Mouse (Mus musculus) neural tube, embryonic 14.5 days (tissue): ENCODE measurements around the gene Dctn2. TPM values are rescaled to one million over a fixed set of nuclear protein-coding genes. Genes with fewer than 3 reads are reported as not detected.
"Not testable (repeated sequence)": the region's sequence is repeated elsewhere in the genome, so short reads cannot be mapped to it uniquely, and the experiment has no call there.

Experiments used
- ATAC-seq: fragments of 200-750 bp; cut with Nextera tagmentation; 2 replicates; pipeline ENCODE4 v1.8.0; 2017; ENCODE audit warnings: low read depth, mild to moderate bottlenecking, moderate TSS enrichment, moderate library complexity
- H3K27ac ChIP-seq: fragments of 300-500 bp; sonication (generic); 2 replicates; pipeline ENCODE4 v1.5.1; 2014; ENCODE audit warnings: low read depth, mild to moderate bottlenecking, control low read depth, low read length, moderate library complexity, mixed read lengths
- H3K27me3 ChIP-seq: fragments of 300-500 bp; sonication (generic); 2 replicates; pipeline ENCODE4 v1.6.1; 2014; ENCODE audit warnings: low read length; ENCODE audit not compliant: control insufficient read depth, insufficient read depth
- H3K36me3 ChIP-seq: fragments of 300-500 bp; sonication (generic); 2 replicates; pipeline ENCODE4 v1.6.1; 2014; ENCODE audit warnings: low read length, mixed read lengths; ENCODE audit not compliant: control insufficient read depth, insufficient read depth
- H3K4me1 ChIP-seq: fragments of 300-500 bp; sonication (generic); 2 replicates; pipeline ENCODE4 v1.6.1; 2014; ENCODE audit warnings: low read length; ENCODE audit not compliant: control insufficient read depth, insufficient read depth
- H3K4me2 ChIP-seq: fragments of 300-500 bp; sonication (generic); 2 replicates; pipeline ENCODE4 v1.6.1; 2014; ENCODE audit warnings: mild to moderate bottlenecking, low read depth, low read length, control low read depth
- H3K4me3 ChIP-seq: fragments of 300-500 bp; sonication (generic); 2 replicates; pipeline ENCODE4 v1.5.1; 2014; ENCODE audit warnings: low read depth, low read length, control low read depth, mixed read lengths
- H3K9ac ChIP-seq: fragments of 300-500 bp; sonication (generic); replicated peaks from 2 replicates; pipeline ENCODE4 v1.6.1; 2014; ENCODE audit warnings: low read depth, mild to moderate bottlenecking, control low read depth, low read length, mixed read lengths
- H3K9me3 ChIP-seq: fragments of 300-500 bp; sonication (generic); 2 replicates; pipeline ENCODE4 v1.6.1; 2016; ENCODE audit warnings: low read length; ENCODE audit not compliant: control insufficient read depth
- WGBS: fragments of 180-500 bp; shearing (Covaris S2); extraction: QIAGEN DNeasy Blood & Tissue Kit; methylation state at CpG from one replicate; pipeline ENCODE4 v1.1.7; 2014; 5-methylcytosine and 5-hydroxymethylcytosine counted together
- polyA plus RNA-seq: library from polyadenylated mRNA; unstranded; fragments of >200 nt; fragmentation: Nextera tagmentation; extraction: Ambion mirVana; gene quantifications from 2 replicates; pipeline ENCODE4 v1.2.1, GENCODE M21; 2014

Dctn2 gene
- polyA plus RNA-seq, 1 experiment from 2014 or later, result 298 TPM

DNA sequence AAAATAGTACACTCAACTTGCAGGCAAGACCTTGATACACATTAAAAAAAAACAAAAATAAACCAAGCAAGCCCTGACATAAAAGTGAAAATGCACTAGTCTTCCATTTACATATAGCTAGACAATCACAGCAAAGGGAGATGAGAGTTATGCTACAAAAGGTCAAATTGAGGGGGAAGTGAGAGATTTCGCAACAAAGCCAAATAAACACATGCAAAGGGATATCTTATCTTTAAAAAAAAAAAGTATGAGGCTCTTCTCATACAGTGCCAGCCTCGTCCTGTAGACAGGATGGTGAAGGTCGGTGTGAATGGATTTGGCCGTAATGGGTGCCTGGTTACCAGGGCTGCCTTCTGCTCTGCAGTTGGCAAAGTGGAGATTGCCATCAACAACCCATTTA, 46.7 kb downstream of the Dctn2 start:
- Histone ChIP-seq H3K4me3 (no peak overlapping the region), H3K27ac (no peak overlapping the region), H3K9me3 (no peaks in the 10 kb centered on the region), H3K27me3 (no peaks in the 10 kb centered on the region), H3K4me2 (no peak overlapping the region), H3K36me3 (peaks cover 9% of the 10 kb centered on the region), H3K9ac (no peak overlapping the region), H3K4me1 (peaks cover 8% of the 10 kb centered on the region)
- WGBS, result 78% methylated on average over 4 of the region's 4 CpGs
- no peak for ATAC-seq

DNA sequence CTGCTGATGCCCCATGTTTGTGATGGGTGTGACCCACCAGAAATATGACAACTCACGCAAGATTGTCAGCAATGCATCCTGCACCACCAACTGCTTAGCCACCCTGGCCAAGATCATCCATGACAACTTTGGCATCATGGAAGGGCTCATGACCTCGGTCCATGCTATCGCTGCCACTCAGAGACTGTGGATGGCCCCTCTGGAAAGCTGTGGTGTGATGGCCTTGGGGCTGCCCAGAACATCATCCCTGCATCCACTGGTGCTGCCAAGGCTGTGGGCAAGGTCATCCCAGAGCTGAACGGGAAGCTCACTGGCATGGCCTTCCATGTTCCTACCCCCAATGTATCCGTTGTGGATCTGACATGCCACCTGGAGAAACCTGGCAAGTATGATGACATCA, 47.3 kb downstream of the Dctn2 start:
- H3K36me3 ChIP-seq, H3K4me1 ChIP-seq: not testable (repeated sequence)
- WGBS, result 89% methylated on average over 5 of the region's 5 CpGs

DNA sequence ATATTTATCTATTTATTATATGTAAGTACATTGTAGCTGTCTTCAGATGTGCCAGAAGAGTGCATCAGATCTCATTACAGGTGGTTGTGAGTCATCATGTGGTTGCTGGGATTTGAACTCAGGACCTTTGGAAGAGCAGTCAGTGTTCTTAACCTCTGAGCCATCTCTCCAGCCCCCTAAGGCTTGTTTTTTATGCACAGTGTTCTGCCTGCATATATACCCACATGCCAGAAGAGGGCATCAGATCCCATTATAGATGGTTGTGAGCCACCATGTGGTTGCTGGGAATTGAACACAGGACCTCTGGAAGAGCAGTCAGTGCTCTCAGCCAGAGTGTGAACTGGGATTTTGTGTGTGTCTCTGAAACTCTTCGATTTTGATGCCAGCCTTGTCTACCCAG, 48.8 kb downstream of the Dctn2 start:
- not testable (repeated sequence) for H3K4me3 ChIP-seq, ATAC-seq, H3K27me3 ChIP-seq, H3K4me1 ChIP-seq, H3K4me2 ChIP-seq, H3K27ac ChIP-seq, H3K36me3 ChIP-seq, H3K9me3 ChIP-seq, H3K9ac ChIP-seq
- WGBS, result 88% methylated on average over 1 of the region's 1 CpGs

More for the DNA sequence above, 47.3 kb downstream of the Dctn2 start:
- H3K9me3 ChIP-seq, H3K4me2 ChIP-seq, H3K9ac ChIP-seq, ATAC-seq, H3K4me3 ChIP-seq, H3K27me3 ChIP-seq, H3K27ac ChIP-seq: not testable (repeated sequence)

DNA sequence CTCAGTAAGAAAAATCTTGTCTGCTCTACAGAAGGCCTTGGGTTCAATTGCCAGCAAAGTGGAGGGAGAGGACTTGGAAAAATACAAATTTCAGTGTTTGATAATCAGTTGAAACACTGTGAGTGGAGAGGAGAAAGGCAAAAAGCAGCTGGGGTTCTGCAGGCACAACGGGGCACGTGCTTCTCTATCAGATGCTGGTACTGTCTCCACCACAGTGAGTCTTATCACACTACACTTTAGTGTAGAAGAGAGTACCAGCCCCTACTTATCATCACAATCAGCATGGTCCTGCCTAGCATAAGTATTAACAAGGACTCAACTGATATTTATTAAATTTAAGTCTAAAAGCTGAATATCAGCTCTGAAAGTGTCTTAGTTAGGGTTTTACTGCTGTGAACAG, 51.1 kb downstream of the Dctn2 start:
- Histone ChIP-seq H3K27ac (no peak overlapping the region), H3K36me3 (no peaks in the 10 kb centered on the region), H3K9ac (no peak overlapping the region), H3K9me3 (no peaks in the 10 kb centered on the region), H3K27me3 (no peaks in the 10 kb centered on the region), H3K4me1 (no peaks in the 10 kb centered on the region), H3K4me2 (no peak overlapping the region), H3K4me3 (no peak overlapping the region)
- ATAC-seq, result no peak
- 80% methylated on average over 2 of the region's 2 CpGs for WGBS

DNA sequence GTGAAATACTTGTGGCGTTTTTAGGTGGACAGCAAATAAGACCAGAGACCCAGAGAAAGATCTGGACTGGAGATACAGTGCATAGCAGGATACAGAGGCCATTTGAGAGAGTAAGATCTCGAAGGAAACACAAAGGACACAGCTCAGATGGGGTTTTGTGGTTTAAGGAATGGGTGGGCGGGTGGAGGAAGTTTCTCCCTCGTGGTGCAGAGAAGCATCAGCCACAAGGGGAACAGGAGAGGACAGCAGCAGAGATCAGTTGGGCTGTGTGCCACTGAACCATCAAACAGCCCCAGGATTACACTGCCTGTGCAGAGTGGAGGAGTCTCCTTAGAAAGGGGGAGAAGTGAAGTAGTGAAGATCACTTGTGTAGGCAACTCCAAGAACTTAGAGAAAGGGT, 51.8 kb downstream of the Dctn2 start:
- no peak overlapping the region for H3K4me2 ChIP-seq
- H3K9me3 ChIP-seq, result no peaks in the 10 kb centered on the region
- no peaks in the 10 kb centered on the region for H3K36me3 ChIP-seq
- no peaks in the 10 kb centered on the region for H3K27me3 ChIP-seq
- H3K4me1 ChIP-seq, result no peaks in the 10 kb centered on the region
- H3K27ac ChIP-seq, result no peak overlapping the region
- no peak overlapping the region for H3K4me3 ChIP-seq
- no peak overlapping the region for H3K9ac ChIP-seq
- WGBS, result 52% methylated on average over 4 of the region's 4 CpGs
- ATAC-seq, result no peak

DNA sequence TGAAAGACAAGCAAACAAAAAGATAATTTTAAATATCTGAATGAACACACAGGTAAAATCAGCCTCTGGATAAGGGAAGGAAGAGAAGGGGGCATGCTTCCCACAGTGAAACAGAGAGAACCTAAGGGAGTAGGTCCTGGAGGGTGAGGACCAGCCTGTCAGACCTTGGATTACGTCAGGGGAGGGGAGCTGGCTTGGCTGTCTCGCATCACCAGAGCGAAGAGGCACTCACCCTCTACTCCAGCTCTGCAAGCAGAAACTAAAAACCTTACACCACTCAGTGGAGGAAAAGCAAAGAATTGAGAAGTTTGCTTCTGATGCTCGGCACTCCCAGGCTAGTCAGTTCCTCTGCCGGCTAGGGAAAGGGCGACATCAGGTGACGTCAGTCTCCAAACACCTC, 53.8 kb downstream of the Dctn2 start:
- Histone ChIP-seq H3K27me3 (peaks cover 4% of the 10 kb centered on the region), H3K4me2 (no peak overlapping the region), H3K36me3 (no peaks in the 10 kb centered on the region), H3K4me1 (no peaks in the 10 kb centered on the region), H3K27ac (no peak overlapping the region), H3K4me3 (no peak overlapping the region), H3K9me3 (no peaks in the 10 kb centered on the region), H3K9ac (no peak overlapping the region)
- 80% methylated on average over 7 of the region's 7 CpGs for WGBS
- ATAC-seq, result no peak

DNA sequence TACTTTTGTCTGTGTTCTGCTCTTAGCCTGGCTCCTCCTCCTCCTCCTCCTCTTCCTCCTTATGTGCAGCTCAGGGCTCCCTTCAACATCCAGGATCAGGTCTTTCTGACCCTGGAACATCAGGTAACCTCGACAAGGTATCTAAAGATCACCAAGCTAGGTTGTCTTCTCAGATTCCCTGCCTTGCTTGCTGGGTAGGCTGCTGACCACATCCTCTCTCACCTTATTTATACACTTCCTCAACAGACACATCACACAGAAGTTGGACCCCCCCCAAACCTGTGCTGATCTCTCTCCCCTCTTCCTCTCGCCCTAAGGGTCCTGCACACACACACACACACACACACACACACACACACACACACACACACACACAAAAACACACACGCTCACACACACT, 55.5 kb downstream of the Dctn2 start, which contains the start of gene Arhgap9:
TSS of gene Arhgap9 (plus strand) at position 344 of the 400 bp plus-strand sequence.
- Histone ChIP-seq H3K27ac (no peak within 1 kb of the TSS), H3K27me3 (peaks cover 20% of the 10 kb centered on the region), H3K4me2 (no peak within 1 kb of the TSS), H3K4me3 (no peak within 1 kb of the TSS), H3K9me3 (no peaks in the 10 kb centered on the region), H3K36me3 (no peaks in the 10 kb centered on the region), H3K9ac (no peak within 1 kb of the TSS), H3K4me1 (peaks cover 7% of the 10 kb centered on the region; the same call in 1 of the 2 replicates)
- WGBS, result 76% methylated on average over 3 of the region's 3 CpGs
- no peak for ATAC-seq

DNA sequence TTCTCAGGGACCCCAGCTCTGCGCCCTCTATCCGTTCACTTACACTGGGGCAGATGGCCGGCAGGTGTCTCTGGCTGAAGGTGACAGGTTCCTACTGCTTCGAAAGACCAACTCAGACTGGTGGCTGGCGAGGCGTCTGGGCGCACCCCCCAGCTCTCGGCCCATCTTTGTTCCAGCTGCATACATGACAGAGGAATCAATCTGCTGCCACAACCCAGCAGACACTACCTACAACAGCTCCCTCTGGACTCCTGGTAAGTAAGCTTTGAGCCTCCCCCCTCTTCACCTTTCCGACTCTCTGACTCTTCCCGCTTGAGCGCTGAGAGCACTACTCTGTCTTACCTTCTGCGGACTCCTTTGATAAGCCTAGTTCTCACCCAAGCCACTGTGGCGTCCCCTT, 56.0 kb downstream of the Dctn2 start:
- Histone ChIP-seq H3K4me2 (no peak overlapping the region), H3K27me3 (peaks cover 23% of the 10 kb centered on the region), H3K9ac (no peak overlapping the region), H3K27ac (no peak overlapping the region), H3K9me3 (no peaks in the 10 kb centered on the region), H3K36me3 (no peaks in the 10 kb centered on the region), H3K4me1 (peaks cover 10% of the 10 kb centered on the region; the same call in 1 of the 2 replicates), H3K4me3 (no peak overlapping the region)
- WGBS, result 74% methylated on average over 13 of the region's 13 CpGs
- ATAC-seq, result no peak

DNA sequence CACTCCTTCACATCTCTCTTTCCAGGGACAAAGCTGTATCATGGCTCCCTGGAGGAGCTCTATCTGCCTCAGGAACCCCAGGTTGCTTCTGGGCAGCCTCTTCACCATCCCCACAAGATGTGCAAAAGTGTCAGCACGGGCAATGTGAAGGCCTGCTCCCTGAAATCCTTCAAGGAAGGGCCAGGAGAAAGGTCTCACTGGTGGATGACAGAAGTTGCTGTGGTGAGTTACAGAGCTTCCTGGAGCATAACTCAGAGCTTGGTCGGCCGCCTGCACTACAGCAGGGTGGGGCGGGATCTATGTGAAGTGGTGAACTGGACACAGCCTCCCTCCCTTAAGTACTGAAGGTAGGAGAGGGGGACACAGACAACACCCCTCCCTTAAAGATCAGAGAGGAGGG, 56.5 kb downstream of the Dctn2 start:
- Histone ChIP-seq H3K27ac (no peak overlapping the region), H3K4me2 (no peak overlapping the region), H3K36me3 (no peaks in the 10 kb centered on the region), H3K4me3 (no peak overlapping the region), H3K9me3 (no peaks in the 10 kb centered on the region), H3K9ac (no peak overlapping the region), H3K27me3 (peaks cover 26% of the 10 kb centered on the region), H3K4me1 (peaks cover 10% of the 10 kb centered on the region; the same call in 1 of the 2 replicates)
- no peak for ATAC-seq
- 82% methylated on average over 4 of the region's 4 CpGs for WGBS
